Mouse (Mus musculus): Measurements from ENCODE around the gene Gm4981.
"Not testable (repeated sequence)": the region's sequence is repeated elsewhere in the genome, so short reads cannot be mapped to it uniquely, and the experiment has no call there.

DNA sequence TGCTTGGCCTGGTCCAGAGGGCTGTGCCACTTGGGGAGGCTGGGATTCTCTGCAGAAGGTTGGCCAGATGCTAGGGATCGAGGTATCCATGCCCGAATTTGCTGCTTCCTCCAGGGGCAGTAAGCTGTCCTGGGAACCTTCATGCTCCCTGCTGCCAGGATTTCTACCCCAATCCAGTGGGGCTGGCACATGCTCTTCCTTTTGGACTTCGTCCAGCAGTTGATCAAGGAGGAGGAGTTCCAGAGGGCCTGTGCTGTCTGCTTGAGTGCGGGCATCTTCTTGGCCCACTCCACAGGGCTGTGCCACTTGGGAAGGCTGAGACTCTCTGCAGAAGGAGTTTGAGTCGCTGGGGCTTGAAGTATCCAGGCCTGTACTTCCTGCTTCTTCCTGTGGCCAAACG is 13.3 kb downstream of the Gm4981 start:
- TF ChIP-seq CTCF (IDR thresholded peaks at IDR 0.05; ENCODE audit: low read depth, low read length); POLR2A (IDR thresholded peaks at IDR 0.05; ENCODE audit: extremely low read depth, insufficient read depth, low read length): not testable (repeated sequence)
